In the genomic region with DNA sequence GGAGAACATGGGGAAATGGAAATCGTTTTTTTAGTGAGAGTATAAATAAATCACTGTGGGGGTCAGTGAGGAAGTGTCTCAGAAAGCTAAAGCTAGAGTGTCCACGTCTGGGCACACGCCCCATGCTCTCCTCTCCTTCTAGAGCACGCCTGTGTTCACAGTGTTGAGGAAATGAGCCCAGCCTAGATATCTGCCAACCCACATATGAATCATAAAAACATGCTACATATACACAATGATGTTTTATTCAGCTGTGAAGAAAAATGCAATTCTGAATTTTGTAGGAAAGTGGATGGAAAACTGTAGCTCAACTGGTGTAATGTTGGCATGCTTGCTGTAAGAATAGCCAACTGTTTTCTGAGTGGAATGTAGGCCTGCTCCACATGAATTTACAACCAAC, we compare ENCODE assay signal across 16 mouse cellular contexts.
"Had no signal": no experiment of that assay in that cellular context is flagged by ENCODE, and none has a peak within 500 bp of the region (broad histone marks: within the 10 kb centered on the region; RNA-seq: fewer than 3 reads in every experiment).

No protein-coding gene starts in this region.

- ATAC-seq: hindbrain, postnatal 0 days; intestine, embryonic 16.5 days; liver, embryonic 12.5 days had no signal

- DNase-seq: gastrocnemius, postnatal 14 days; gastrocnemius, postnatal 36 days; heart, adult 18-20 months; heart, postnatal 10 days; heart, postnatal 36 days; kidney, adult 11 months; kidney, adult 2 months; kidney, adult 9 months; kidney, postnatal 14 days; kidney, postnatal 36 days; layer of hippocampus, adult 9-11 months; layer of hippocampus, postnatal 36 days; left cerebral cortex, postnatal 4 days had no signal
